In genomic region chr4:133574070-133574842, GRCm38 (mm10) we compare ENCODE assay signal across 8 mouse cellular contexts. TPM values are rescaled to one million over a fixed set of nuclear protein-coding genes. Genes with fewer than 3 reads are reported as not detected.
A peak's percentile ranks its signal among the peaks of the same experiment; 100 is the strongest.
DNase-seq lines count a peak whose midpoint lies in the region; ATAC-seq and TF ChIP-seq lines count a peak whose summit lies in the region.

Gpatch3 (plus strand) TSS chr4:133574745.

- peak within 1 kb of the TSS; percentile 86 for H3K9ac ChIP-seq in MEL (ENCODE audit: control insufficient read depth, low read depth, low read length, poor library complexity, severe bottlenecking)
- peak within 1 kb of the TSS; percentile 88 for H3K9ac ChIP-seq in lung, postnatal 0 days (replicated peaks; ENCODE audit: low read depth)

- peak within 1 kb of the TSS; percentile 94 for H3K4me2 ChIP-seq in lung, postnatal 0 days (replicated peaks; ENCODE audit: low read depth, low read length)

- ATAC-seq in lung, postnatal 0 days = peak; percentile 96

- peak within 1 kb of the TSS; percentile 81 for H3K27ac ChIP-seq in MEL (ENCODE audit: control insufficient read depth, low read depth, low read length)
- peak within 1 kb of the TSS; percentile 8 for H3K27ac ChIP-seq in cerebellum, adult 2 months (ENCODE audit: insufficient read depth, low read length)
- H3K27ac ChIP-seq in hindbrain, embryonic 10.5 days = peak within 1 kb of the TSS; percentile 93
- H3K27ac ChIP-seq in lung, postnatal 0 days (ENCODE audit: low read length) = peak within 1 kb of the TSS; percentile 66

- TF ChIP-seq CTCF in MEL (IDR thresholded peaks at IDR 0.05 in 2 of 3, conservative IDR thresholded peaks at IDR 0.05 in 1 of 3; ENCODE audit: control insufficient read depth in 1 of 3, insufficient read depth in 1 of 3, low read depth in 2 of 3, low read length in 3 of 3, poor library complexity in 1 of 3, severe bottlenecking in 1 of 3) = peak in 2 of 3 experiments; percentile 28 to 38; a peak in 3 of 6 replicates
- no peak for TF ChIP-seq CTCF in cerebellum, adult 2 months (IDR thresholded peaks at IDR 0.05; ENCODE audit: borderline replicate concordance, insufficient read depth, low read depth, low read length)
- TF ChIP-seq CTCF in lung, postnatal 0 days (IDR thresholded peaks at IDR 0.05) = peak; percentile 42

- H3K9me3 ChIP-seq in MEL (replicated peaks; ENCODE audit: insufficient read depth, low read length) = no peaks in the 10 kb centered on the region
- H3K9me3 ChIP-seq in hindbrain, embryonic 10.5 days = no peaks in the 10 kb centered on the region
- no peaks in the 10 kb centered on the region for H3K9me3 ChIP-seq in lung, postnatal 0 days (ENCODE audit: low read length)

- no peak for TF ChIP-seq EP300 in MEL (IDR thresholded peaks at IDR 0.05; ENCODE audit: low read depth in 1 of 2, low read length in 2 of 2)
- 0 out of 2 replicates have a peak, but pooled peaks have one; percentile 56 for TF ChIP-seq EP300 in lung, postnatal 0 days (IDR thresholded peaks at IDR 0.05)

- peak; percentile 76 to 85; a peak in 3 of 4 replicates for TF ChIP-seq POLR2A in MEL (IDR thresholded peaks at IDR 0.05; ENCODE audit: control insufficient read depth in 1 of 2, insufficient read depth in 1 of 2, low read depth in 1 of 2, low read length in 2 of 2, poor library complexity in 1 of 2)
- peak; percentile 91 for TF ChIP-seq POLR2A in cerebellum, adult 2 months (IDR thresholded peaks at IDR 0.05; ENCODE audit: borderline replicate concordance, insufficient read depth, low read length)

- peak within 1 kb of the TSS; percentile 54 to 84 for H3K4me3 ChIP-seq in MEL (ENCODE audit: control insufficient read depth in 1 of 2, insufficient read depth in 1 of 2, low read depth in 2 of 2, low read length in 2 of 2)
- peak within 1 kb of the TSS; percentile 76 for H3K4me3 ChIP-seq in cerebellum, adult 2 months (replicated peaks; ENCODE audit: insufficient read depth, low read depth, low read length)
- peak within 1 kb of the TSS; percentile 100 for H3K4me3 ChIP-seq in hindbrain, embryonic 10.5 days
- H3K4me3 ChIP-seq in lung, postnatal 0 days (ENCODE audit: low read depth, low read length) = peak within 1 kb of the TSS; percentile 89

- no peaks in the 10 kb centered on the region for H3K27me3 ChIP-seq in MEL (ENCODE audit: control insufficient read depth in 1 of 2, insufficient read depth in 2 of 2, low read length in 2 of 2)
- H3K27me3 ChIP-seq in cerebellum, adult 2 months (ENCODE audit: control insufficient read depth, insufficient read depth, low read length) = no peaks in the 10 kb centered on the region
- no peaks in the 10 kb centered on the region for H3K27me3 ChIP-seq in hindbrain, embryonic 10.5 days (ENCODE audit: insufficient read depth, poor library complexity, severe bottlenecking)
- no peaks in the 10 kb centered on the region for H3K27me3 ChIP-seq in lung, postnatal 0 days (replicated peaks; ENCODE audit: insufficient read depth, low read length)

- no peaks in the 10 kb centered on the region for H3K4me1 ChIP-seq in MEL (ENCODE audit: control insufficient read depth in 1 of 2, insufficient read depth in 2 of 2, low read length in 2 of 2)
- no peaks in the 10 kb centered on the region for H3K4me1 ChIP-seq in cerebellum, adult 2 months (ENCODE audit: control insufficient read depth, insufficient read depth, low read length)
- peaks cover 23% of the 10 kb centered on the region for H3K4me1 ChIP-seq in hindbrain, embryonic 10.5 days (replicated peaks)
- H3K4me1 ChIP-seq in lung, postnatal 0 days (ENCODE audit: insufficient read depth, low read depth, low read length) = peaks cover 7% of the 10 kb centered on the region; the same call in 1 of the 2 replicates

- DNase-seq in MEL (ENCODE audit: low read depth, low spot score) = peak; percentile 94
- DNase-seq in cerebellum, adult 2 months = peak; percentile 92
- peak; percentile 93 for DNase-seq in forelimb bud, embryonic 11.5 days (ENCODE audit: low read depth, low spot score)
- DNase-seq in hindbrain, embryonic 10.5 days (ENCODE audit: low spot score) = peak; percentile 92
- peak; percentile 90 for DNase-seq in layer of hippocampus, adult 9-11 months
- peak; percentile 96 for DNase-seq in lung, postnatal 0 days (ENCODE audit: low spot score)
- peak; percentile 80 for DNase-seq in ovary, postnatal 14 days (ENCODE audit: low spot score)
- peak; percentile 83 for DNase-seq in thymus, postnatal 14 days

- peaks cover 4% of the 10 kb centered on the region; the same call in 1 of the 2 replicates for H3K79me2 ChIP-seq in MEL (ENCODE audit: control insufficient read depth, insufficient read depth, low read length, poor library complexity)

- WGBS in cerebellum, adult 2 months = 3% methylated on average over 44 of the region's 44 CpGs
- WGBS in hindbrain, embryonic 10.5 days = 6% methylated on average over 44 of the region's 44 CpGs
- WGBS in lung, postnatal 0 days = 5% methylated on average over 44 of the region's 44 CpGs

- no peaks in the 10 kb centered on the region for H3K36me3 ChIP-seq in MEL (ENCODE audit: control insufficient read depth in 1 of 2, insufficient read depth in 2 of 2, low read length in 2 of 2)
- peaks cover 17% of the 10 kb centered on the region for H3K36me3 ChIP-seq in hindbrain, embryonic 10.5 days
- no peaks in the 10 kb centered on the region for H3K36me3 ChIP-seq in lung, postnatal 0 days (ENCODE audit: insufficient read depth, low read length)

- TF ChIP-seq RAD21 in MEL (IDR thresholded peaks at IDR 0.05; ENCODE audit: low read depth, low read length) = no peak

TF ChIP-seq in MEL, 35 proteins besides CTCF, POLR2A, EP300 and RAD21:
- TF ChIP-seq MYB (IDR thresholded peaks at IDR 0.05; ENCODE audit: low read depth, low read length) (no peak), ETS1 (IDR thresholded peaks at IDR 0.05; ENCODE audit: low read depth, low read length) (no peak), CHD2 (IDR thresholded peaks at IDR 0.05; ENCODE audit: low read length) (peak; percentile 98), MAZ (IDR thresholded peaks at IDR 0.05; ENCODE audit: low read depth, low read length) (no peak), MAX (IDR thresholded peaks at IDR 0.05; ENCODE audit: low read length) (peak; percentile 70), TBP (IDR thresholded peaks at IDR 0.05; ENCODE audit: low read depth, low read length) (peak; percentile 98), E2F4 (IDR thresholded peaks at IDR 0.05; ENCODE audit: borderline replicate concordance, low read depth, low read length) (no peak), NRF1 (IDR thresholded peaks at IDR 0.05; ENCODE audit: insufficient read depth, low read depth, low read length, poor library complexity, severe bottlenecking) (no peak), MYC (IDR thresholded peaks at IDR 0.05; ENCODE audit: low read depth, low read length) (0 out of 2 replicates have a peak, but pooled peaks have one; percentile 41), BHLHE40 (IDR thresholded peaks at IDR 0.05; ENCODE audit: borderline replicate concordance, low read depth, low read length) (no peak), POLR2AphosphoS2 (IDR thresholded peaks at IDR 0.05; ENCODE audit: low read length) (peak; percentile 72), ELF1 (IDR thresholded peaks at IDR 0.05; ENCODE audit: low read depth, low read length) (no peak), MXI1 (IDR thresholded peaks at IDR 0.05; ENCODE audit: low read depth, low read length) (peak; percentile 94), TCF12 (IDR thresholded peaks at IDR 0.05; ENCODE audit: low read depth, low read length) (no peak), ZC3H11A (IDR thresholded peaks at IDR 0.05; ENCODE audit: low read depth, low read length) (no peak), KAT2A (conservative IDR thresholded peaks at IDR 0.05; ENCODE audit: low read depth, low read length) (peak; percentile 59; the same call in 1 of the 2 replicates), SMC3 (IDR thresholded peaks at IDR 0.05; ENCODE audit: low read depth, low read length) (no peak), HCFC1 (IDR thresholded peaks at IDR 0.05; ENCODE audit: low read depth, low read length) (peak; percentile 93), MEF2A (IDR thresholded peaks at IDR 0.05; ENCODE audit: extremely low read depth, insufficient replicate concordance, low read depth, low read length, poor library complexity, severe bottlenecking) (no peak), CHD1 (IDR thresholded peaks at IDR 0.05; ENCODE audit: low read depth, low read length) (no peak), GATA1 (IDR thresholded peaks at IDR 0.05; ENCODE audit: low read depth, low read length) (no peak), SIN3A (IDR thresholded peaks at IDR 0.05; ENCODE audit: low read length) (peak; percentile 99), ZMIZ1 (IDR thresholded peaks at IDR 0.05; ENCODE audit: low read depth, low read length) (no peak), UBTF (IDR thresholded peaks at IDR 0.05; ENCODE audit: borderline replicate concordance, insufficient read depth, low read depth, low read length) (no peak), MAFK (IDR thresholded peaks at IDR 0.05; ENCODE audit: borderline replicate concordance, low read depth, low read length) (no peak), NELFE (IDR thresholded peaks at IDR 0.05; ENCODE audit: low read depth, low read length) (peak; percentile 74), POLR2AphosphoS5 (IDR thresholded peaks at IDR 0.05; ENCODE audit: borderline replicate concordance, low read depth, low read length) (no peak), USF1 (IDR thresholded peaks at IDR 0.05; ENCODE audit: low read depth, low read length) (peak; percentile 97), ZNF384 (IDR thresholded peaks at IDR 0.05; ENCODE audit: low read depth, low read length) (no peak), GABPA (IDR thresholded peaks at IDR 0.05; ENCODE audit: low read depth, low read length) (no peak), TAL1 (IDR thresholded peaks at IDR 0.05; ENCODE audit: low read length) (no peak), USF2 (IDR thresholded peaks at IDR 0.05; ENCODE audit: borderline replicate concordance in 1 of 2, insufficient read depth in 1 of 2, low read depth in 1 of 2, low read length in 2 of 2) (peak; percentile 60 to 73; a peak in 3 of 4 replicates), ZKSCAN1 (IDR thresholded peaks at IDR 0.05; ENCODE audit: low read depth, low read length) (no peak), JUND (IDR thresholded peaks at IDR 0.05; ENCODE audit: low read depth, low read length) (no peak), RCOR1 (IDR thresholded peaks at IDR 0.05; ENCODE audit: low read depth, low read length) (no peak)
TF ChIP-seq in MEL: peak in this region for 12.

RNA-seq across cellular contexts. Expression of gene Gpatch3, which starts in this region (rescaled TPM):
- 9.8 and 11.0 TPM in 2 replicates for total RNA-seq in MEL (2012; rRNA removed)
- 10 to 100 TPM in 1 of 2 experiments, not detected in 1; 16.5 TPM for polyA plus RNA-seq in MEL (2012; ENCODE audit: insufficient read depth in 1 of 2, insufficient read length in 2 of 2, low read depth in 1 of 2, low replicate concordance in 2 of 2, missing spikeins in 1 of 2)
- polyA plus RNA-seq in cerebellum, adult 2 months (2012; rRNA removed) = 9.4 and 10.2 TPM in 2 replicates
- 10.0 and 10.8 TPM in 2 replicates for polyA plus RNA-seq in hindbrain, embryonic 10.5 days (2016; fragmentation: Nextera tagmentation; extraction: Ambion mirVana)
- 6.7 and 7.1 TPM in 2 replicates for polyA plus RNA-seq in lung, postnatal 0 days (2015; fragmentation: Nextera tagmentation; extraction: Ambion mirVana)

Comparison
In these comparisons a context has a peak if more than half of its experiments do, and no peak if none do; other contexts are left out.
1. Peak in every context shown above with its lines: DNase-seq, ATAC-seq, H3K4me3 ChIP-seq and H3K27ac ChIP-seq.
2. H3K27ac ChIP-seq: peak in every context shown above with its lines; median percentile 93 in hindbrain, embryonic 10.5 days; 81 in MEL; 66 in lung, postnatal 0 days; 8 in cerebellum, adult 2 months.